Comparison of ENCODE assay signal across 8 mouse cellular contexts in genomic region chr15:9455241-9455640, GRCm38 (mm10). TPM values are rescaled to one million over a fixed set of nuclear protein-coding genes. Genes with fewer than 3 reads are reported as not detected.
DNase-seq lines count a peak whose midpoint lies in the region; ATAC-seq and TF ChIP-seq lines count a peak whose summit lies in the region.

No protein-coding gene starts in this region.

- H3K4me1 ChIP-seq in heart, adult 2 months (ENCODE audit: control insufficient read depth, insufficient read depth, low read length): no peaks in the 10 kb centered on the region
- H3K4me1 ChIP-seq in forebrain, embryonic 13.5 days: no peaks in the 10 kb centered on the region
- H3K4me1 ChIP-seq in intestine, embryonic 14.5 days (replicated peaks; ENCODE audit: control insufficient read depth, insufficient read depth, low read length): no peaks in the 10 kb centered on the region
- no peaks in the 10 kb centered on the region for H3K4me1 ChIP-seq in limb, embryonic 13.5 days
- no peaks in the 10 kb centered on the region for H3K4me1 ChIP-seq in midbrain, embryonic 15.5 days
- H3K4me1 ChIP-seq in stomach, postnatal 0 days (replicated peaks; ENCODE audit: control insufficient read depth, insufficient read depth): no peaks in the 10 kb centered on the region

- no peak overlapping the region for H3K27ac ChIP-seq in heart, adult 2 months
- no peak overlapping the region for H3K27ac ChIP-seq in forebrain, embryonic 13.5 days
- H3K27ac ChIP-seq in intestine, embryonic 14.5 days (ENCODE audit: low read depth): no peak overlapping the region
- H3K27ac ChIP-seq in limb, embryonic 13.5 days: no peak overlapping the region
- H3K27ac ChIP-seq in midbrain, embryonic 15.5 days: no peak overlapping the region
- H3K27ac ChIP-seq in stomach, postnatal 0 days (replicated peaks): no peak overlapping the region

- TF ChIP-seq CTCF in heart, adult 2 months (IDR thresholded peaks at IDR 0.05): peak; percentile 69
- peak; percentile 84 for TF ChIP-seq CTCF in stomach, postnatal 0 days (IDR thresholded peaks at IDR 0.05; ENCODE audit: low read depth)

- TF ChIP-seq POLR2A in heart, adult 2 months (IDR thresholded peaks at IDR 0.05; ENCODE audit: insufficient read depth, low read depth, low read length): no peak

- no peaks in the 10 kb centered on the region for H3K79me2 ChIP-seq in heart, adult 2 months (replicated peaks; ENCODE audit: control insufficient read depth, insufficient read depth, low read length)

- TF ChIP-seq EP300 in heart, adult 2 months (IDR thresholded peaks at IDR 0.05; ENCODE audit: insufficient read depth, low read depth, low read length): no peak
- no peak for TF ChIP-seq EP300 in stomach, postnatal 0 days (optimal IDR thresholded peaks at IDR 0.05)

- 48% methylated on average over 4 of the region's 4 CpGs for WGBS in heart, adult 2 months
- 74% methylated on average over 4 of the region's 4 CpGs for WGBS in forebrain, embryonic 13.5 days
- 58% methylated on average over 4 of the region's 4 CpGs for whole genome bisulfite sequencing in intestine, embryonic 14.5 days
- 70% methylated on average over 4 of the region's 4 CpGs for WGBS in limb, embryonic 13.5 days
- WGBS in midbrain, embryonic 15.5 days: 71% methylated on average over 4 of the region's 4 CpGs
- WGBS in stomach, postnatal 0 days: 60% methylated on average over 4 of the region's 4 CpGs

- intact Hi-C loops in heart, adult 2 months (cut with DNase I): loop anchor here (1.0 to 5.0 kb wide), 3 partner anchors 153 to 987 kb away; no protein-coding TSS in a partner anchor
- intact Hi-C loops in heart, postnatal 25 days (cut with DNase I): loop anchor here (5.0 kb wide), 2 partner anchors 152 to 857 kb away; no protein-coding TSS in a partner anchor

- H3K9ac ChIP-seq in heart, adult 2 months (ENCODE audit: low read depth, low read length): no peak overlapping the region
- H3K9ac ChIP-seq in forebrain, embryonic 13.5 days: no peak overlapping the region
- no peak overlapping the region for H3K9ac ChIP-seq in intestine, embryonic 14.5 days (ENCODE audit: low read length)
- no peak overlapping the region for H3K9ac ChIP-seq in limb, embryonic 13.5 days
- H3K9ac ChIP-seq in midbrain, embryonic 15.5 days: no peak overlapping the region
- H3K9ac ChIP-seq in stomach, postnatal 0 days (ENCODE audit: low read length): no peak overlapping the region

- no peak overlapping the region for H3K4me3 ChIP-seq in heart, adult 2 months
- no peak overlapping the region for H3K4me3 ChIP-seq in forebrain, embryonic 13.5 days
- H3K4me3 ChIP-seq in intestine, embryonic 14.5 days (ENCODE audit: low read depth, low read length): no peak overlapping the region
- H3K4me3 ChIP-seq in limb, embryonic 13.5 days: no peak overlapping the region
- no peak overlapping the region for H3K4me3 ChIP-seq in midbrain, embryonic 15.5 days
- no peak overlapping the region for H3K4me3 ChIP-seq in stomach, postnatal 0 days (ENCODE audit: low read depth, low read length)

- H3K36me3 ChIP-seq in heart, adult 2 months (ENCODE audit: control insufficient read depth, insufficient read depth, low read length): no peaks in the 10 kb centered on the region
- H3K36me3 ChIP-seq in forebrain, embryonic 13.5 days (ENCODE audit: poor library complexity, severe bottlenecking): no peaks in the 10 kb centered on the region
- H3K36me3 ChIP-seq in intestine, embryonic 14.5 days (ENCODE audit: control insufficient read depth, insufficient read depth, low read length): no peaks in the 10 kb centered on the region
- H3K36me3 ChIP-seq in limb, embryonic 13.5 days: no peaks in the 10 kb centered on the region
- no peaks in the 10 kb centered on the region for H3K36me3 ChIP-seq in midbrain, embryonic 15.5 days (replicated peaks)
- H3K36me3 ChIP-seq in stomach, postnatal 0 days (ENCODE audit: control insufficient read depth, insufficient read depth, low read length): no peaks in the 10 kb centered on the region

- peak; percentile 92 for ATAC-seq in forebrain, embryonic 13.5 days
- ATAC-seq in intestine, embryonic 14.5 days (replicated peaks; ENCODE audit: low FRiP score, low TSS enrichment, low read depth): 0 out of 2 replicates have a peak, but pooled peaks have one; percentile 58
- peak; percentile 78; the same call in 1 of the 2 replicates for ATAC-seq in limb, embryonic 13.5 days (ENCODE audit: low FRiP score, low read depth)
- ATAC-seq in midbrain, embryonic 15.5 days (replicated peaks): peak; percentile 97
- peak; percentile 40; the same call in 1 of the 2 replicates for ATAC-seq in stomach, postnatal 0 days (ENCODE audit: low FRiP score, low TSS enrichment)

- H3K4me2 ChIP-seq in forebrain, embryonic 13.5 days: no peak overlapping the region
- no peak overlapping the region for H3K4me2 ChIP-seq in intestine, embryonic 14.5 days (ENCODE audit: low read length)
- H3K4me2 ChIP-seq in limb, embryonic 13.5 days (replicated peaks): no peak overlapping the region
- H3K4me2 ChIP-seq in midbrain, embryonic 15.5 days: no peak overlapping the region
- H3K4me2 ChIP-seq in stomach, postnatal 0 days (replicated peaks; ENCODE audit: low read depth): no peak overlapping the region

- no peaks in the 10 kb centered on the region for H3K27me3 ChIP-seq in heart, adult 2 months (ENCODE audit: control insufficient read depth, insufficient read depth, low read length)
- no peaks in the 10 kb centered on the region for H3K27me3 ChIP-seq in forebrain, embryonic 13.5 days
- no peaks in the 10 kb centered on the region for H3K27me3 ChIP-seq in intestine, embryonic 14.5 days (replicated peaks; ENCODE audit: control insufficient read depth, insufficient read depth, low read length)
- H3K27me3 ChIP-seq in limb, embryonic 13.5 days: no peaks in the 10 kb centered on the region
- no peaks in the 10 kb centered on the region for H3K27me3 ChIP-seq in midbrain, embryonic 15.5 days (replicated peaks)
- H3K27me3 ChIP-seq in stomach, postnatal 0 days (ENCODE audit: control insufficient read depth, insufficient read depth, low read length): no peaks in the 10 kb centered on the region

- H3K9me3 ChIP-seq in forebrain, embryonic 13.5 days (replicated peaks): no peaks in the 10 kb centered on the region
- H3K9me3 ChIP-seq in intestine, embryonic 14.5 days (ENCODE audit: control insufficient read depth, low read length): no peaks in the 10 kb centered on the region
- no peaks in the 10 kb centered on the region for H3K9me3 ChIP-seq in limb, embryonic 13.5 days
- H3K9me3 ChIP-seq in midbrain, embryonic 15.5 days: no peaks in the 10 kb centered on the region
- no peaks in the 10 kb centered on the region for H3K9me3 ChIP-seq in stomach, postnatal 0 days (ENCODE audit: control insufficient read depth, low read length)

- peak; percentile 12 to 26 for DNase-seq in heart, adult 2 months
- no peak for DNase-seq in heart, postnatal 25 days (ENCODE audit: low spot score)
- peak; percentile 40 to 58 for DNase-seq in adrenal gland, postnatal 36 days
- DNase-seq in intestine, embryonic 14.5 days (ENCODE audit: low spot score): peak; percentile 65
- DNase-seq in stomach, postnatal 0 days (ENCODE audit: low spot score): peak; percentile 38

RNA-seq across cellular contexts. Expression of gene Capsl, which starts 19.4 kb away (rescaled TPM):
- not detected for total RNA-seq in heart, adult 2 months (2021)
- polyA plus RNA-seq in heart, adult 2 months (2012; rRNA removed): 0.61 TPM in 1 of 2 replicates, not detected in the other
- total RNA-seq in heart, postnatal 25 days (2021): not detected
- not detected for total RNA-seq in adrenal gland, postnatal 36 days (2021)
- 1.2 and 2.3 TPM in 2 replicates for polyA plus RNA-seq in forebrain, embryonic 13.5 days (2015; fragmentation: Nextera tagmentation; extraction: Ambion mirVana)
- 5.7 and 6.0 TPM in 2 replicates for polyA plus RNA-seq in intestine, embryonic 14.5 days (2014; fragmentation: Nextera tagmentation; extraction: Ambion mirVana)
- polyA plus RNA-seq in limb, embryonic 13.5 days (2015; fragmentation: Nextera tagmentation; extraction: Ambion mirVana): 0.97 and 1.2 TPM in 2 replicates
- polyA plus RNA-seq in midbrain, embryonic 15.5 days (2015; fragmentation: Nextera tagmentation; extraction: Ambion mirVana): 3.3 and 3.7 TPM in 2 replicates
- polyA plus RNA-seq in stomach, postnatal 0 days (2015; fragmentation: Nextera tagmentation; extraction: Ambion mirVana): 6.8 and 7.4 TPM in 2 replicates

Comparison
In these comparisons a context has a peak if more than half of its experiments do, and no peak if none do; other contexts are left out.
1. ATAC-seq: peak in every context shown above with its lines; median percentile 97 in midbrain, embryonic 15.5 days; 92 in forebrain, embryonic 13.5 days; 78 in limb, embryonic 13.5 days; 58 in intestine, embryonic 14.5 days; 40 in stomach, postnatal 0 days.